Mouse (Mus musculus): ENCODE measurements at regions not wholly inside any gene's neighbourhood (a gene's known extent, or its start where the extent isn't known, plus 50 kb on each side); places are given as distances from the start of the nearest gene placed in this dataset.

DNA sequence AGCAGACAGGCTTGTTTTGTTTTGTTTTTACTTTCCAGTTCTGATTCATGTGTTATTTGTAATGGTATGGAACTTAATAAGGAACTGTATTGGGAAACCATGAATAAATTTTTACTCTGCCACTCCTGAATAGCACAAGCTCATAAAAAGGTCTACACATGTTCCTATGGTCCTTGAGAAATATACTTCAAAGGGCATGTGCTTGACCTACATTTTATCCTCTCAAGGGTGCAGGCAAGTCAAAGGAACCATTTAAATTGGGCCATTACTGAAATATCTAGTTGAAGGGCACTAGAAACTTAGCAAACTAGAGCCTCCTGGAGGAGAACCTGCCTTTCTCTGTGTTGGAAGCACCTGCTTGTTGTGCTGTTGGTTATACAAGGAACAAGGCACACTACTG is 393.8 kb upstream of the Sphkap start:
- Histone ChIP-seq H3K27ac (ENCODE audit: low read depth) (no peak overlapping the region), H3K36me3 (ENCODE audit: insufficient read depth) (no peaks in the 10 kb centered on the region), H3K27me3 (ENCODE audit: insufficient read depth, low read length) (no peaks in the 10 kb centered on the region), H3K4me3 (ENCODE audit: low read depth, low read length) (no peak overlapping the region), H3K9ac (no peak overlapping the region), H3K9me3 (ENCODE audit: low read depth, low read length) (no peaks in the 10 kb centered on the region), H3K4me2 (no peak overlapping the region), H3K4me1 (ENCODE audit: insufficient read depth) (no peaks in the 10 kb centered on the region)
- ATAC-seq (ENCODE audit: insufficient read depth) (no peak), DNase-seq (no peak)
- no peak for TF ChIP-seq CTCF (IDR thresholded peaks at IDR 0.05; ENCODE audit: low read depth)

GRCm38 (mm10) chr1:83796961-83797891 is 389.2 kb upstream of the Sphkap start:
- no peak overlapping the region for H3K4me2 ChIP-seq
- no peaks in the 10 kb centered on the region for H3K4me1 ChIP-seq (ENCODE audit: insufficient read depth)
- 36% methylated on average over 7 of the region's 7 CpGs for WGBS
- H3K9me3 ChIP-seq (ENCODE audit: low read depth, low read length), result no peaks in the 10 kb centered on the region
- H3K4me3 ChIP-seq (ENCODE audit: low read depth, low read length), result no peak overlapping the region
- H3K9ac ChIP-seq, result no peak overlapping the region
- no peaks in the 10 kb centered on the region for H3K27me3 ChIP-seq (ENCODE audit: insufficient read depth, low read length)
- no peaks in the 10 kb centered on the region for H3K36me3 ChIP-seq (ENCODE audit: insufficient read depth)
- no peak for TF ChIP-seq CTCF (IDR thresholded peaks at IDR 0.05; ENCODE audit: low read depth)
- DNase-seq (peak; percentile 74), ATAC-seq (ENCODE audit: insufficient read depth) (peak; percentile 81)
- peak overlapping the region; percentile 58; the same call in 1 of the 2 replicates for H3K27ac ChIP-seq (ENCODE audit: low read depth)

GRCm38 (mm10) chr1:83777151-83777550 is 369.2 kb upstream of the Sphkap start:
- no peak overlapping the region for H3K27ac ChIP-seq (ENCODE audit: low read depth)
- no peaks in the 10 kb centered on the region for H3K36me3 ChIP-seq (ENCODE audit: insufficient read depth)
- TF ChIP-seq CTCF (IDR thresholded peaks at IDR 0.05; ENCODE audit: low read depth), result no peak
- H3K9ac ChIP-seq, result no peak overlapping the region
- no peaks in the 10 kb centered on the region for H3K27me3 ChIP-seq (ENCODE audit: insufficient read depth, low read length)
- no peaks in the 10 kb centered on the region for H3K4me1 ChIP-seq (ENCODE audit: insufficient read depth)
- H3K4me2 ChIP-seq, result no peak overlapping the region
- no peaks in the 10 kb centered on the region for H3K9me3 ChIP-seq (ENCODE audit: low read depth, low read length)
- peak; percentile 59 for DNase-seq
- WGBS, result 14% methylated on average over 1 of the region's 1 CpGs
- H3K4me3 ChIP-seq (ENCODE audit: low read depth, low read length), result no peak overlapping the region
- ATAC-seq (ENCODE audit: insufficient read depth), result no peak

- no peak for TF ChIP-seq CTCF (IDR thresholded peaks at IDR 0.05; ENCODE audit: low read depth)
- H3K4me3 ChIP-seq (ENCODE audit: low read depth, low read length), result no peak overlapping the region
- no peaks in the 10 kb centered on the region for H3K27me3 ChIP-seq (ENCODE audit: insufficient read depth, low read length)
- no peak overlapping the region for H3K4me2 ChIP-seq
- no peak for ATAC-seq (ENCODE audit: insufficient read depth)
- H3K36me3 ChIP-seq (ENCODE audit: insufficient read depth), result no peaks in the 10 kb centered on the region
- 56% methylated on average over 3 of the region's 3 CpGs for WGBS
- H3K9me3 ChIP-seq (ENCODE audit: low read depth, low read length), result no peaks in the 10 kb centered on the region
- no peak for DNase-seq
- H3K9ac ChIP-seq, result no peak overlapping the region
- no peaks in the 10 kb centered on the region for H3K4me1 ChIP-seq (ENCODE audit: insufficient read depth)
- H3K27ac ChIP-seq (ENCODE audit: low read depth), result no peak overlapping the region
Measured at GRCm38 (mm10) chr1:83771160-83771559, 363.2 kb upstream of the Sphkap start.

- no peaks in the 10 kb centered on the region for H3K4me1 ChIP-seq (ENCODE audit: insufficient read depth)
- WGBS, result 58% methylated on average over 4 of the region's 4 CpGs
- no peak for ATAC-seq (ENCODE audit: insufficient read depth)
- no peak for DNase-seq
- TF ChIP-seq CTCF (IDR thresholded peaks at IDR 0.05; ENCODE audit: low read depth), result no peak
- H3K4me2 ChIP-seq, result no peak overlapping the region
- no peaks in the 10 kb centered on the region for H3K36me3 ChIP-seq (ENCODE audit: insufficient read depth)
- no peaks in the 10 kb centered on the region for H3K27me3 ChIP-seq (ENCODE audit: insufficient read depth, low read length)
- H3K4me3 ChIP-seq (ENCODE audit: low read depth, low read length), result no peak overlapping the region
- H3K9me3 ChIP-seq (ENCODE audit: low read depth, low read length), result no peaks in the 10 kb centered on the region
- H3K27ac ChIP-seq (ENCODE audit: low read depth), result no peak overlapping the region
- H3K9ac ChIP-seq, result no peak overlapping the region
Measured at GRCm38 (mm10) chr1:83761499-83761898, 353.5 kb upstream of the Sphkap start.

DNA sequence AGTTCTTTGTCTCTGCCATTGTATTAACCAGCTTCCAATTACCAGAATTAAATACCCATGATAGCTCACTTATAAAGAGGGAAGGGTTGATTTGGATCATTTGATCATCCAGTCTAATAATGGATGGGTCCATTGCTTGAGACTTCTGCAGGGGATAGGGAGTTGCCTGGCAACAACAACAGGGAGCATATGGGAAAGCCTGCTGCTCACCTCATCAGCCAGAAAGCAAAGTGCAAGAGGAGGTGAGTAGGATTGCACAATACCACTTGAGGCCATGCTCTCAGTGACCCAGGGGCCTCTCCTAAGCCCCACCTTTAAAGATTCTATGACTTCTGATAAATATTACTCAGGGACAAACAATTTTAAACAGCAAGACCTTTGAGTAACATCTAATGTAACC is 348.9 kb upstream of the Sphkap start:
- no peak for TF ChIP-seq CTCF (IDR thresholded peaks at IDR 0.05; ENCODE audit: low read depth)
- H3K9me3 ChIP-seq (ENCODE audit: low read depth, low read length), result no peaks in the 10 kb centered on the region
- H3K4me2 ChIP-seq, result no peak overlapping the region
- H3K4me1 ChIP-seq (ENCODE audit: insufficient read depth), result no peaks in the 10 kb centered on the region
- H3K9ac ChIP-seq, result no peak overlapping the region
- no peak overlapping the region for H3K27ac ChIP-seq (ENCODE audit: low read depth)
- DNase-seq, result no peak
- no peak for ATAC-seq (ENCODE audit: insufficient read depth)
- no peak overlapping the region for H3K4me3 ChIP-seq (ENCODE audit: low read depth, low read length)
- no peaks in the 10 kb centered on the region for H3K27me3 ChIP-seq (ENCODE audit: insufficient read depth, low read length)
- no peaks in the 10 kb centered on the region for H3K36me3 ChIP-seq (ENCODE audit: insufficient read depth)

DNA sequence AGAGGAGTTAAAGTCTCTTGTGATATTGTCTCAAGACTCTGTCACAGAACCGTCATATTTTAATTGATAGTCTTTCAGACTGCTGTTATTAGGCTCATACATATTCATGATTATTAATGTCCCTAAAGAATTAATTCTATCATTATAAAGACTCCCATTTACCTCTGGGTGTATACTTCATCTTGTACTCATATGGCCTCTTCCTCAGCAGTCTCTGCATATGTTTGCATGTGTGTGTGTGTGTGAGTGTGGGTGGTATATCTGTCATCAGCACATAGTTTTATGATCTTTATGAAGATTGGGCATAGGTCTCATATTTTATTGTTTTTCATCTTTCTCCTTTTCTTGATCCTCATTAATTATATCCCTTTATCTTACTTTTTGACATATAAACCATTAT is 347.3 kb upstream of the Sphkap start:
- ATAC-seq (ENCODE audit: insufficient read depth), result no peak
- no peak for DNase-seq
- H3K4me3 ChIP-seq (ENCODE audit: low read depth, low read length), result no peak overlapping the region
- H3K4me2 ChIP-seq, result no peak overlapping the region
- 80% methylated on average over 1 of the region's 1 CpGs for WGBS
- H3K27ac ChIP-seq (ENCODE audit: low read depth), result no peak overlapping the region
- no peaks in the 10 kb centered on the region for H3K4me1 ChIP-seq (ENCODE audit: insufficient read depth)
- no peak for TF ChIP-seq CTCF (IDR thresholded peaks at IDR 0.05; ENCODE audit: low read depth)
- H3K27me3 ChIP-seq (ENCODE audit: insufficient read depth, low read length), result no peaks in the 10 kb centered on the region
- no peaks in the 10 kb centered on the region for H3K36me3 ChIP-seq (ENCODE audit: insufficient read depth)
- H3K9me3 ChIP-seq (ENCODE audit: low read depth, low read length), result no peaks in the 10 kb centered on the region
- no peak overlapping the region for H3K9ac ChIP-seq

Measured in lung, embryonic 14.5 days (tissue).